Mouse (Mus musculus) fibroblast of lung, adult 2 months (primary cell): ENCODE measurements around the gene Rhbdl1.

Source experiments
- DNase-seq: peaks from one replicate; pipeline ENCODE4 v3.0.0-alpha.2; 2011; ENCODE audit warnings: low read depth

Gene Rhbdl1

GRCm38 (mm10) chr17:25839455-25840235 is 2.5 kb upstream of the Rhbdl1 start:
- DNase-seq: no peak

- no peak for DNase-seq
Observed at GRCm38 (mm10) chr17:25838904-25839303, 1.8 kb upstream of the Rhbdl1 start.

GRCm38 (mm10) chr17:25837533-25837932 is 438 bp upstream of the Rhbdl1 start:
- DNase-seq: no peak

- no peak for DNase-seq
Observed at GRCm38 (mm10) chr17:25836397-25837075, 559 bp downstream of the Rhbdl1 start.

GRCm38 (mm10) chr17:25835816-25836215 is 1.3 kb downstream of the Rhbdl1 start:
- no peak for DNase-seq

- no peak for DNase-seq
Observed at GRCm38 (mm10) chr17:25835301-25835700, 1.8 kb downstream of the Rhbdl1 start.

GRCm38 (mm10) chr17:25834595-25835222 is 2.4 kb downstream of the Rhbdl1 start:
- no peak for DNase-seq

GRCm38 (mm10) chr17:25833961-25834594 is 3.0 kb downstream of the Rhbdl1 start:
- no peak for DNase-seq

- peak; percentile 89 for DNase-seq
Observed at GRCm38 (mm10) chr17:25833291-25833663, 3.8 kb downstream of the Rhbdl1 start, which contains the start of gene Stub1. Gene Stub1, minus strand, starts transcription at chr17:25833404.

- peak; percentile 98 for DNase-seq
Observed at GRCm38 (mm10) chr17:25832436-25833290, 4.4 kb downstream of the Rhbdl1 start.

- no peak for DNase-seq
Observed at GRCm38 (mm10) chr17:25831451-25832281, 5.4 kb downstream of the Rhbdl1 start.

GRCm38 (mm10) chr17:25830806-25831431 is 6.2 kb downstream of the Rhbdl1 start:
- no peak for DNase-seq

- DNase-seq: no peak
Observed at GRCm38 (mm10) chr17:25830200-25830753, 6.8 kb downstream of the Rhbdl1 start.

GRCm38 (mm10) chr17:25829558-25830017 is 7.5 kb downstream of the Rhbdl1 start:
- DNase-seq: no peak

GRCm38 (mm10) chr17:25828712-25829557 is 8.2 kb downstream of the Rhbdl1 start, which contains the start of gene Jmjd8:
Gene Jmjd8, plus strand, starts transcription at chr17:25828867.
- no peak for DNase-seq

GRCm38 (mm10) chr17:25828223-25828594 is 8.9 kb downstream of the Rhbdl1 start:
- no peak for DNase-seq

- DNase-seq: no peak
Observed at GRCm38 (mm10) chr17:25827546-25828222, 9.4 kb downstream of the Rhbdl1 start.

- DNase-seq: no peak
Observed at GRCm38 (mm10) chr17:25827011-25827410, 10.1 kb downstream of the Rhbdl1 start.
